Mouse (Mus musculus): ENCODE results near the gene Tmem120a.

The Tmem120a gene

DNA sequence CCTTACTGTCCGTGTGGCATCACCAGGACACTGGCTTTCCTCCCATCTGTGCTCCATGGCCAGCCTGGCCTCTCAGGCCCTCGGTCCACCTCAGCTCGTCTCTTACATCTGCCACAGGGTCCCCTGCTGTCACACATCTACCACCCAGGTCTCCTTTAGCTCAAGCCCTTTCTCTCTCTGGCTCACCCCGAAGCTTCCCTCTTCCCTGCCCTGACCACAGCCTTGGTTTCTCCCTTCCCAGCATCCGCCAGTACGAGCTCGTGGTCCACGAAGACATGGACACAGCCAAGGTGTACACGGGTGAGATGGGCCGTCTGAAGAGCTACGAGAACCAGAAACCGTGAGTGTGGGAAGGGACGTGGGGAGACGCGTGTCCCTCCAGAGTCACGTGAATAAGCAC lies 12.9 kb downstream of the Tmem120a start:
- DNase-seq: no peak

DNA sequence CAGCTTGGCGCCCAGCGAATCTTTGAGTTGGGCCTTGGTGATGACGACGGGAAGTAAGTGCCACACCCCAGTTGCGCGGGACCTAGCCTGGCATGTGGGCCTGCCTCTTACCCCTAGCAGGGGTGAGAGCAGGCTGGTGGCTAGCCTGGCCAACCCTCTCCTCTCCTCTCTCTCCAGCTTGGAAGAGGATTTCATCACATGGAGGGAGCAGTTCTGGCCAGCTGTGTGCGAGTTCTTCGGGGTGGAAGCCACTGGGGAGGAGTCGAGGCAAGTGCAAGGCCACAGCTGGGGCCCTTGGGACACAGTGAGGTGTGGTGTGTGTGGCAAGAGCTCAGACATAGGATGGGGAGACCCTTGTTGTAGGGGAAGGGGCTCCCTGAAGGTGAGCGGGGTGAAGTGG lies 13.3 kb downstream of the Tmem120a start:
- DNase-seq: no peak

DNA sequence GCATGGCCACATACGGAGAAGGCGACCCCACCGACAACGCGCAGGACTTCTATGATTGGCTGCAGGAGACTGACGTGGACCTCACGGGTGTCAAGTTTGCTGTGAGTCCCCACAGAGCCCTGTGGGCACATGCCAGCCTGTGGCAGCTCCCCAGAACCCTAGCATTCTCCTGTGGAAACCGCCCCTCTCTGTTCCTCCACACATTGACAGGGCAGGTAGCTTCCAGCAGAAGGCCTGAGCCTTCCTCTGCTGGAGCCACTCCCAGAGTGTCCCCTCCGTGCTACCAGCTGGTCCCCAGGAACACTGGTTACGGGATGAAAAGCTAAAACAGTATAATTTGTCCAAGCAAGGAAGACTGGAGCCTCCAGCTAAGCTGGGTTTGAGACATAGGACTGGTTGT lies 14.0 kb downstream of the Tmem120a start:
- no peak for DNase-seq

DNA sequence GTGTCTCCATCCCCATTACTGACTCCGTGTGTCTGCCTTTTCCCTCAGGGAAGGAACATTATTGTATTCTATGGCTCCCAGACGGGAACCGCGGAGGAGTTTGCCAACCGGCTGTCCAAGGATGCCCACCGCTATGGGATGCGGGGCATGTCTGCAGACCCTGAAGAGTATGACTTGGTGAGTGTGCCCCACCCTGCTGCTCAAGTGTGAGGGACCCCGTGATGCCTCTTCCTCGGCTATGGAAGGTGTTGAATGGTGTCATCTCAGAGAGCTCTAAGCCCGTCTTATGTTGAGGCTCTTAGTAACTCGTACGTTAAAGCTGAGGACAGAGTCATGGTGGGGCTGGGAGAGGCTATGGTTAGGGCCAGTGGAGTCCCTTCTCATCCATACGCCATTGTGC lies 14.9 kb downstream of the Tmem120a start:
- no peak for DNase-seq

DNA sequence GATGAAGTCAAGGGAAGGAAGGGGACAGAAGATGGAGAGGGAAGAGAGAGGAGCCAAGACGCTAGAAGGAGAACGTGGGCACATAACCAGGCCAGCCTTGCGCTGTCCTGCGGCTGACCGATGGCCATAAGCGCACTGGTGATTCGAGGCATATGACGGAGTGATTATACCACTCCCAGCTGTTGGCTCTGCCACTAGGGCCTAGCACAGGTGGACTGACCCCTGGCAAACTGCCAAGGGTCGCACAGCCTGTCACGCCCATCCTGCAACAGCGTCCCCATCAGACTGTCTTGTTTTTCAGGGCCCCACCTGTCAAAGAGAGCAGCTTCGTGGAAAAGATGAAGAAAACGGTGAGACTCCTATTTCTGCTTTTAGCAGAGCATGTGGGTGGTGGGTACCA lies 15.9 kb downstream of the Tmem120a start:
- DNase-seq: no peak

DNA sequence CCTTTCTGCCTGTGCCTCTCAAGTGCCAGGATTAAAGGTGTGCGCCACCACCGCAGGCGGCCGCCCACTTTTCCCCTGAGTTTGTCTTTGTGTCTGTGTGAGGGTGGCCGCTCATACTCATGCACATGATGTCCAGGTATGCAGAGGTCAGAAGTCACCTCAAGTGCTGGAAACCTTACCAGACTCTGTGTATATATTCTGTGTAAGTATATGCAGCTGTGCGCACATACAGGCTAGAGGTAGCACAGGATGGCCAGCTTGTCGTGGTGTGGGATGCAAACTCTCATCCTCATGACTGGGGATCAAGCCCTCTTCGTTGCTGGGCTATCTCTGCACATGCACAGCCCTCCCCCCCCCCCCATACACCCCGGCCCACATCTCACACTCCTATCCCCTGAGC lies 16.4 kb downstream of the Tmem120a start:
- no peak for DNase-seq

DNA sequence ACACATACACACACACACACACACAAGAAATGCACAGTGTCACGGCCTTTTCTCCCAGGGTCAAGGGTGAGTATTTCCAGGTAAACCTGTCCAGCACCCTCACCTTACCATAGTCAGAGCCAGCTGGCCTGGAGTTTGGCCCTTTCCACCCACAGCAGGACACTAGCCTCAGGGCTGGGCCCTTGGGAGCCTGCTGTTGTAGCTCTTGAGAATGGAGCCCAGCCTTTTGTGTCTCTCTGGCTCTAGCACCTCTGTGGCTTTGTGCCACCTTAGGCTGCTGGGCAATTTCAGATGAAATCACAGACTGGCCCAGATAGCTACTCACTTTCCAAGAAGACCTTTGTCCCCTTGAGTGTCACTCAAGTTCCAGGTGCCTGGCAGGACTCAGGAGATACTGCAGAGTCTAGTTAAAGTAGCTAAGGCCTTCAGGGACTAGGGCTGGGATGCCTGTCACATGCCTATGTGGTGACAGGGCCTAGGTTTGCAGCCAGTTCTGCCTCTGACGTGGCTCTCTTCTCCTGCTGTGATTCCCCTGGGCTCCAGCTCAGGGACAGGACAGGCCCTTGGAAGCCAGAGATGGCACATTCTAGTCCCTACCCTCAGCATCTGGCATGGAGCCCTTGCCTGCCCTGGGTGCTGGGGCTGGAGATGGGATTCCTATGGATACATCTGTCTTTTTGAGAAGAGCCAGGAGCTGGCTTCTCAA lies 17.5 kb downstream of the Tmem120a start:
- no peak for DNase-seq

DNA sequence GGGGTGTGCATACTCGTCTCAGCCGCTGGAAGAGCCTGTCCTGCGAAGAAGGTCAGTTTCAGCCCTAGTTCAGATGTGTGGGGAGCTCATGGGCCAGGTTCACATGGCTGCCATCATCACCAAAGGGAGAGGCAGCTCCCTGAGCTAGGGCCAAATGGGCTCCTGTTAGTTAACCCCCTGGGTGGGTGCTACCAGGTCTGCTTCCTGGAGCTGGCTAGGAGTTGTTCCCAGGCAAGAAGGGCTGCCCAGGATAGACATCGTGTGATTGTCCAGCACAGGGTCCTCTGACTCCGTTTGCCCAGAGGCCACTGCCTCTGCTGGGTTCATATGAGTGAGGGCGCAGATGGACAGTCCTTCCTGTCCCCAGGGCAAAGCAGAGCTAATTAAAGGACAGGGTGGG lies 18.3 kb downstream of the Tmem120a start:
- no peak for DNase-seq

DNA sequence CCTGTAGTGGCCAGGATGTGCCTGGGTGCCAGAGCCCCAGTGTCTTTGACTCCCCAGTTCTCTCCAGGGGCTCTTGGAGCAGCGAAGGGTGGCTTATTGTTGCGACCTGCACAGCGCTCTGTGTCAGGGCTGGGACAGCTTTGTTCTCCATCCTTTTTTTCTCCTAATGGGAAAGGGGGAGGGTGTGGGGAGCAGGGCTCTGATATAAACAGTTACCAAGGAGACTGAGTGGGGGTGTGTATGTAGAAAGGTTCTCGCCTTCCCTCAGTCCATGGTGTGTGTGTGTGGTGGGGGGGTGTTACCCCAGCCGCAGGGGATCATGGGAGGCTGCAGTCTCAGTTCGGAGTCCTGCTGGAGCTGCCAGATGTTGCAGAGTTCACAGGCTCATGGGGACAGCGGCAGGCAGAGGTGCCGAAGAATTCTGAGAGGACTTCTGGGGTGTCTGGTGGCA lies 18.8 kb downstream of the Tmem120a start:
- DNase-seq: peak; percentile 52 to 73

DNA sequence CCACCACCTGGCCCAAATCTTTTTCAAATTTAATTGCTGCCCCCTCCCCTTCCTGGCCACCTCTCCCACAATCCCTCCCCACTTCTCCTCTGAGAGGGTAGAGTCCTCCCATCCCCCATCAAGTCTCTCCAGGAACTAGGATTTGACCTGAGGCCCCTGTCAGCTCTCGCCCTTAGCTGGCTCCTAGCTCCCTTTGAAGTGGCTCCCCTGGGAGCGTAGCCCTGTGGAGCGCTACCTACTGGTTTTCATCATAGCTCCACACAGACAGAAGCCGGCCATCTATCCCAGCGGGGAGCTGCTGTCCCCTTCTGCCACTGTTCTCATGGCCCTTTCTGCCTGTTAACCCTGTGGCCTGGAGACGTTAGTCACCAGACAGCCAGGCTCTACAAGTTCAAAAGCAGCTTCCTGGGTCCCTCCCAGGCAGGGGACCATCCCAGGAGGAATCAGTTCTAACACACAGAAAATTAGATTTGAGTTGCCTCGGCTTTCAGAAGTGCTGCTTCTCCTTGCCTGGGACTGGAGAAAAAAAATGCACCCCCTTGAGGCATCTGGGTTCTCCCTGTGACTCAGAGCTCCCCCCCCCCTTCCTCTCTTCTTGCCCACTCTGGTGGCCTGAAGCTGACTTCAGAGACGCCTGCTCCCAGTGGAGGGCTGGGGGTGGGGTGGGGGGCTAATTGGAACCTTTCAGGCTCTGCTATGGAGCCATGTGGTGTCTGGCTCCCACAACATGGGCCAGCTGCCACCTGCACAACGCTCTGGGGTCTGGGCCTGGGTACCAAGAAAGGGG lies 19.5 kb downstream of the Tmem120a start:
- no peak for DNase-seq

DNA sequence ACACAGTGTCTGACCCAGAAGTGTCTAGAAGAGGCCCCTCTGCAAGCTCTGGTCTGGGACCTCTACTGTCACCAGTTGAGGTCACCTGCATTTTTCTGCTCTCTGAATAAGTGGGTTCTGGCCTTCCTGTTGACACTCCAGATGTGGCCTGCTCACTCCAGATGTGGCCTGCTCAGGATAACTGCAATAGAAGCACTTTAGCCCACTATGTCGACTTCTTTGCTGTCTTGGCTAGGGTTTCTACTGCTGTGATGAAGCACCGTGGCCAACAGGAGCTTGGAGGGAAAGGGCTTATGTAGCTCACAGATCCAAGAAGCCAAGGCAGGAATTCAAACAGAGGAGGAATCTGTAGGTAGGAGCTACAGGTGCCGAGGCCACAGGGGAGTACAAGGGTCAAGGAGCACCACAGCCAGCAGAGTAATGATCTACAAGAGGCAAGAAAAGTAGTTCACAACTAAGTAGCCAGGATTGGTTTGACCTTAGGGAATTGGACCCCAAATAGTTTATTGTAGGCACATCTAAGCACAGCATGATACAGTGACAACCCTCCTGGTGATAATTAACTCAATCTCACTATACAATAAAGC lies 21.0 kb downstream of the Tmem120a start:
- no peak for DNase-seq

DNA sequence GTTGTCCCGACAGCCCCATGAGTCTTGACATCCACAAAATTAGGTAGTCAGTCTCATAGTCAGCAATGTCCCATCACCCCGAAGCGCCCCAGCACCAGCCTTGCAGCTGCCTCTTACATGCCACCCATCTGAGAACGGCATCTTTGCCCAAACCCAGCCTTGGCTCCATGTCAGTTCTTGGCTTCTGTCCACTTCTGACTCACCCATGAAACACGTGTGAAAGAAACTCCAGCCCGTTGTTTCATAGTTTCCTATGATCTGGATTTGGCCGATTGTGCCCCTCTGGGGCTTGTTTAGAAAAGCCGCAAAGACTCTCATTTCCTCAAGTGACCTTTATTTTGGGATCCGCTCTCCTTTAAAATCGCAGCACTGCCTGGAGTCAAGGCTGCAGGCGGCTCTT lies 22.1 kb downstream of the Tmem120a start:
- no peak for DNase-seq

DNA sequence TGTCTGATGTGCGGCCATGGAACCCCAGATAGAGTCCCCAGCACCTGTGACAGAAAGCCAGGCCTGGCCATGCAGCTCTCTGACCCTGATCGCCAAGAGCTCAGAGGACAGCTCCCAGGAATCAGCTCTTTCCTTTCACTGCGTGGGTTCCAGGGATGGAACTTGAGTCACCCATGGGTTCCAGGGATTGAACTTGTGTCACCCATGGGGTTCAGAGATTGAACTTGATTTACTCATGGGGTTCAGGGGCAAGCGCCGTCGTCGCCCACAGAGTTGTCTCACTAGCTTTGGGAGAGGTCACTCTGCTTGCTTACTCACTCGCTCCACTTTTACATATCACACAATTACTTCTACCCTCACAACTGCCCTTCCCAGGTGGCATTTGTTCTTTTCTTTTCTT lies 23.2 kb downstream of the Tmem120a start:
- no peak for DNase-seq

DNA sequence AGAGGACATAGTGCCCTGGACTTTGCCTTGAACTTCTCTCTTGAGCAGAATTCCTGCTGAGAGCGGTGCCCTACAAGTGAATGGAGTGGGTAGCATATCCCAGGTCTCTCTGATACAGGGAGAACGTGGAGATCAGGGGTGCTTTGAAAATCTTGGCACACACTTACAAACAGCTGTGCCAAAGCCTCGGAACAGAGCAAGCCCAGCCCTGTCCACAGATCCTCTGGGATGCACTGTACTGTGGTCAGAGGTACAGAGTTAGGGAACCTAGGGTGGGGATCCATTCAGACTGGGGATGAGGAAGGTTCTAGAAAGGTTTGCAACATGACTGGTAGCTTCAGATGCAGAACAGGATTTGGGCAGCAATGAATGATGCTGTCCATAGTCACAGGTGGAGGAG lies 24.1 kb downstream of the Tmem120a start:
- DNase-seq: no peak

DNA sequence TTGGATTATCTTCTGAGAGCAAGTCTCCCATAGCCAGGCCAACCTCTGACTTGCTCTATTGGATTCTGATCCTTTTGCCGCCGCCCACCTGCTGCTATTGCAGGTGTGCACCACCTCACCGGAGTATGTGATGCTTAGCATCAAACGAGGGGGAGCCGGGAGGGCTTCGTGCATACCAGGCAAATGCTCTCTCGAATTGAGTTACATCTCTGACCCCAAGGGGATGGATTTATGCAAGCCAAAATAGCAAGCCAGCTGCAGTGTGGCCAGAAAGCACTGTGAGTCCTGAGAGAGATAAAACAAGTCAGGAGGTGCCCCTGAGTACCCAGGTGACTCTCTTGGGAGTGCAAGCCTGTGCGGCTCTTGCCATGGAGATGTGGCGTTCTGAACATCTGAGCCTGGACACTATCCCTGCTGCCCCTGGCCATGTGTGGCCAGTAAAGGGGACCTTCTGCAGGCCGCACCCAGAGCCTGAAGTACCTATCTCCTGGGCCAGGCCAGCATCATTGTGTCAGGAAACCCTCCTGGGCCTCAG lies 24.6 kb downstream of the Tmem120a start:
- no peak for DNase-seq

DNA sequence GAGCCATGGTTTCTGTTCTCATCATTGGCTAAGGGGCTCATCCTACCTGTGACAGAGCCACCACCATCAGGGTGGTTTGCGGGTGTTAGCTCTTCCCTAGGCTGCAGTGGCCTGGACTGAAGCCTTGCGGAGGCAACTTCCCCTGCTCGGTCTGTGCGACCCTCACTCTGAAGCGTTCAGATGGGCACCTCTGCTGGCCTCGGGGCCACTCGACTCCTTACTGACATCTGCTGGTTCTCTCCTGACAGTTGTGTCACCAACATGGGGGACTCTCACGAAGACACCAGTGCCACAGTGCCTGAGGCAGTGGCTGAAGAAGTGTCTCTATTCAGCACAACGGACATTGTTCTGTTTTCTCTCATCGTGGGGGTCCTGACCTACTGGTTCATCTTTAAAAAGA lies 28.6 kb downstream of the Tmem120a start:
- peak; percentile 28 to 47 for DNase-seq

DNA sequence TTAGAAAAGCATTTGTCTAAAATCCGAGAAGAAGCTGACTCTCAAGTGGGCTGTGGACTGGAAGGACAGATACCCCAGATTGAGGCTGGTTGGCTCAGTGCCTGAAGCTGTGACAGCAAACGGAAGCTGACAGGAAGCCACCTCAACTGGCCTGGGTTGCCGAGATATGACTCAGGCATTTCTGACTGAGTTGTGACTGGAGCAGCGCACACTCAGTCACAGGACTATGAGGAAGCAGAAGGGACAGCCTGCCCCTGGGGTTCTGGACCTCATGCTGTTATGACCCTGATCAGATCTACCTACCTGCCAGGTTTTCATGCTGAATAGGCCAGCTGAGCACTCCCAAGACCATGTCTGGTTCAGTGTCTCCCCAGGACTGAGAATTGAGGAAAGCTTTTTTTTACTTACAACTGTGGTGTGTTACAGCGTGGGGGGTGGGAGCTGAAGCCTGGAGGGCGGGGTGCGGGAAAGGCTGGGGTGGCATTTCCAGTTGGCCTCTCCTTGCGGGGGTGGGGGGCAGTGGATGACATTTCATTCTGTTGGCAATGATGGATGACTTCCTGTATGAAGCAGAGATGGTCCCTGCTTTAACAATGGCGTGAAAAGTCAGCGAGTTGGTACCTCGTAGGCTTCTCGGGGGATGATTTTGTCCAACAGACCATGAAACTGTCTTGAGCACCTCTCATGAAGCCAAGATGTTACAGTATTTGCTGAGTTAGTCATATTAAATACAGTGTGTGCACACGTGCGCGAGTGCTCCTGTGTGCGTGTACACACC lies 30.6 kb downstream of the Tmem120a start:
- DNase-seq: peak; percentile 78 to 85

DNA sequence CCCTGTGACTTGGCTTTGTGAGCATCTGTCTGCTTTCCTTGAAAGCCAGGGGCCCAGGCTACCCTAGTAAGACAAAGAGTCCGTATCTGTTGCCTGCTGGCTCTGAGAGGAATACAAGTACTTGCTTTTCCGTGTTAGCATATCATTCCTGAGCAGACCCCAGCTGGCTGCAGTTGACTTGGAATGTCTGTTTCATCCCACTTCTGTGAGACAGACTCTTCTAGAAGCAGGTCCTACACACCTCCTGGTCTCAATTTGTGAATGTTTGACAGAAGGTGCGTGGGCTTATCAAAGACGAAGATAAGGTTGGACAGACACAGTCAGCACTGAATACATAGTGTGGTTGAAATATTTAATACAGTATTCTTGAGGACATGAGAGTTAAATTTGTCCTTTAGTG lies 31.4 kb downstream of the Tmem120a start:
- no peak for DNase-seq

DNA sequence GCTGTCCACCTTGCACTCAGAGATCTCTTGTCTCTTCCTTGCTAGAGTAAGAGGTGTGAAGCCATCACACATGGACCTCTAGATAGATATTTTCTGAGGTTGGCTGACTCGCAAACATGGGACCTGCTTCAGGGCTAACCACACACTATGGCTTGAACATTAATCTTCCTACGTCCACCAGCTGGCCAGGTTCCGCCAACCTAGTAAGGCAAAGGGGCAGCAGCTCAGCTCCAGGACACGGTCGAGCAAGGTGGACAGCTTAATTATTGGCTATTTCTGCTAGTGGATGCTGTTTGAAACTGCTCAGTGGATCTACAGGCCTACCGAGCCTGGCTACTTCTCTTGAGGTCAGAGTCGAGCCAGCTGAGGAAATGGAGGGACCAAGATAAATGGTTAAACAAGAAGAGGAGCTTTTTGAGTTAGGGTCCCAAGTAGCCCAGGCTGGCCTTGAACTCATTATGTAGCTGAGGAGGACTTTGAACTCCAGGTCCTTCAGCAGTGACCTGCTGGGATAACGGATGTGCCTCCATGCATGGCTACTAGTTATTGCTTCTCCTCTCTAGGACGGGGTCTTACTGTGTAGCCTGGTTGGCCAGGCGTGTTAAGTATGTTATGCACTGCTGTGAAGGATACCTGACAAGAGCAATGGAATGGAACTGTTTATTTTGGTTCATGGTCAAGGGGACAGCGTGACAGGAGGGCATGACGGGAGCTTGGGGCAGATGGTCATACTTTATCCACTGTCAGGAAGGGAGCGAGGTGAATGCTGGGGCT lies 32.5 kb downstream of the Tmem120a start:
- DNase-seq: peak; percentile 46 to 70

DNA sequence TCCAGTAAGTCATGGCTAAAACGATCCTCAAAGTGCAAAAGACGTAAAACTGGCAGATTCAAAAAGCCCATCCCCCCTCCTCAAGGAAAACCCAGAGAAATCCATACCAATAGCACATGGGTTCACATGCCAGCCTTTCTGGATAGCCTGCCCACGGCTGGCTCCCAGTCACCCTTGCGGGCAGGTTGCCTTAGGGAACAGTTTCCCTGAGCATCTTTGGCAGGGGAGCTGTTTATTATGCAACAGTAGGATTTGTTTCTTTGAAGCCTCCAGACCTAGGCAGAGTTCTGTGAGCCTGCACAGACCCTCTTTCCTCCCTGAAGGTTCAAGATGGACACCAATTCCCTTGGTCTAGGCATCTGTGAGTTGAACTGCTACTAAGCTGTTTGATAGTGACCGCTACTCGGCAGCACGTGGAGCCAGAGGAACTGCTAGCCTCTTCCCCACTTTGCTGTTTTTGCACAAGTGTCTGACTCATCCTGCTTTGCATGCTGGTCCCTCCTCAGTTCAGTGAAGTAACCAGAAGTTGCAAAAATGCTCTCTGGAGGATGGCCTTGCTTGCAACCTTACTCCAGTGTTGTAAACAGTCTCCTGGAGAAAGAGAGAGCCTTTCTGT lies 33.5 kb downstream of the Tmem120a start:
- DNase-seq: no peak

DNA sequence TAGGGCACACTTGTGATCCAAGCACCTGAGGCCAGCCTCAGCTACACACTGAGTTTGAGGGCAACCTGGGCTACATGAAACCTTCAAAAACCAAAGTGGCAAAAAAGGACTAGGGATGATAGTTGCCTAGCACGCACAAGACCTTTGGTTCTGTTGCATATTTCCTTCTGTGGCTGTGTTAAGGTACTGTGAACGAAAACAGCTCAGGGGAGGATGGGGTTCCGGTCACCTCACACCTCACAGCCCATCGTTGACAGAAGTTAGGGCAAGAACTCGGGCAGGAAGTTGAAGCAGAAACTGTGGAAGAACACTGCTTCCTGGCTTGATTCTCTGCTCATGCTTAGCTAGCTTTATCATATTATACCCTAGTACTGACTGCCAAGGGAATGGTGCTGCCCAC lies 34.5 kb downstream of the Tmem120a start:
- DNase-seq: no peak

DNA sequence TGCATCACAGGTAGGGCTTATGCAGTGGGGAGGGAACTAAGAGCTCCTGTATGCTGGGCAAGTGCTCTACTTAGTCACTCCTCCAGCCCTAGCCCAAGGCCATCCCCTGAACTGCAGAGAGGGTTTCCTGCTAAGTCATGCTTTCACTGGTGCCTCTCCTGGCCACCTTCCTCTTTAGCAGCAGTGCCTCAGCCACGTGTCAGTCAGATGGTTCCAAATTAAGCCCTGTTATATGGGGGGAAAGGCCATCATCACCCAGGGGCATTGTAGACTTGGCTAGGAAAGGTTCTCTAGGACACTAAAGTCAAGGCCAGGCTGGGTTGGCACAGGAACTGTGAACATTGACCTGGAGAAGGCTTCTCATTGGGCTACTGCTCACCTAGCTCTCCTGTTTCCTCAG lies 36.4 kb downstream of the Tmem120a start:
- no peak for DNase-seq

All from kidney, postnatal 4 days (tissue).